ENCODE assay signal across 10 mouse cellular contexts in the genomic region with DNA sequence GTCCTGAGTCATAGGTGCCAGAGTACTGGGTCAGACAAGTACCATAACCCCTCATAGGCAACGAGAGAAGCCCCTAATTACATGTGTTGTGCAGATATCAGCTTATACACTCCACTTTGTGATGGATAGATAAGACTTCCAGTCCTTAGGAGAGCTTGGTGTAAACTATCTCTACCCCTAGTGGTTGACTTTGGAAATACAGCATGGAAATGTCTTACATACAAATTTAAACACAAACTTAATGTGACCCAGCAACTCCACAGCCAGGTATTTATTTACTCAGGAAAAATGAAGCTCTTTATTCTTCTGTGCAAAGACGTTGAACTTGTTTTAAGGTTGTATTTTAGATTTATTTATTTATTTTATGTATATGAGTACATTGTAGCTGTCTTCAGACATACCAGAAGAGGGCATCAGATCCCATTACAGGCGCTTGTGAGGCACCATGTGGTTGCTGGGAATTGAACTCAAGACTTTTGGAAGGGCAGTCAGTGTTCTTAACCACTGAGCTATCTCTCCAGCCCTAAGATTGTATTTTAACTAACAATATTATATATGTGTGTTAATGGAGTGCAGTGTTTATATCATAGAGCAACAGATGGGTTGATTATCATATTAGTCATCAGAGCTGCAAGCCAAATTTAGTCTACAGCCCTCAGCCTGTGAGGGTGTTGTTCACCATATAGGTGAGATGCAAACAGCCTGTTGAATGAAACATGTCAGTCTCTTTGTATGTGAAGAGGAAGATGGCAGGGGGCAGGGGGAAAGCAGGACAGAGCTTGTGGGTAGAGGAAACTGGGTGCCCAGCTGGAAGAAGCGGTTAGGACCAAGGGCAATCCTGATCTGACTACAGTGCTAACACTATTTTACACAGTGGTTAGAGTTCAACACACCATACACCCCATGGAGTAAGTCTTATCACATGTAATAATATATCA. TPM values are rescaled to one million over a fixed set of nuclear protein-coding genes. Genes with fewer than 3 reads are reported as not detected.
DNase-seq lines count a peak whose midpoint lies in the region; ATAC-seq and TF ChIP-seq lines count a peak whose summit lies in the region.
"Had no signal": no experiment of that assay in that cellular context is flagged by ENCODE, and none has a peak within 500 bp of the region (broad histone marks: within the 10 kb centered on the region; RNA-seq: fewer than 3 reads in every experiment).

No protein-coding gene starts in this region.

- ATAC-seq in Patski = no peak
- ATAC-seq in monocyte, adult 5-6 weeks (replicated peaks; ENCODE audit: insufficient number of reproducible peaks, low FRiP score, low TSS enrichment, poor library complexity, severe bottlenecking) = no peak

- POLR2A ChIA-PET in Patski (lab: Charles Lee) = no interaction called here

- CTCF ChIA-PET in Patski (lab: Charles Lee) = interaction anchor here (1.2 to 2.3 kb wide), 3 partner anchors 12 to 24 kb away, joined by 3 to 11 read pairs (median 4); a partner anchor contains a TSS

- peaks cover 11% of the 10 kb centered on the region for H3K27me3 ChIP-seq in Patski

- TF ChIP-seq CTCF in Patski (IDR thresholded peaks at IDR 0.05) = peak; percentile 48

- intact Hi-C loops in heart, postnatal 14 days (cut with DNase I) = no loop called here

- in situ Hi-C loops in Patski (cut with MboI; ENCODE audit: low pct_unique_long_range_greater_than_20kb) = no loop called here

- peak; percentile 1 for DNase-seq in heart, adult 8-10 months (ENCODE audit: low spot score)
- no peak for DNase-seq in heart, postnatal 14 days
- DNase-seq in 416B (ENCODE audit: low read depth) (peak; percentile 65), Patski (ENCODE audit: low read depth, low spot score) (no peak)
- peak; percentile 83 for DNase-seq in induced T-regulatory cell, adult 2 months (ENCODE audit: low read depth)
- DNase-seq in spleen, postnatal 14 days (ENCODE audit: low spot score in 2 of 2) = no peak
- DNase-seq in right cerebral cortex, postnatal 4 days = no peak

RNA-seq across cellular contexts. Expression of a gene that starts 15.6 kb away (rescaled TPM):
- total RNA-seq in heart, adult 8-10 months (2022) = not detected
- total RNA-seq in heart, postnatal 14 days (2021) = not detected
- polyA plus RNA-seq in Patski (2021) = not detected
- not detected in 3 replicates for total RNA-seq in monocyte, adult 5-6 weeks (2017)

RNA-seq across cellular contexts. Expression of a gene that starts 17.1 kb away (rescaled TPM):
- total RNA-seq in heart, adult 8-10 months (2022) = not detected
- not detected for total RNA-seq in heart, postnatal 14 days (2021)
- polyA plus RNA-seq in Patski (2021) = not detected
- not detected in 3 replicates for total RNA-seq in monocyte, adult 5-6 weeks (2017)
- total RNA-seq: layer of hippocampus, postnatal 25 days had no signal
- polyA plus RNA-seq: frontal cortex, adult 2 months had no signal

RNA-seq across cellular contexts. Expression of a gene that starts 24.1 kb away (rescaled TPM):
- total RNA-seq in heart, adult 8-10 months (2022) = not detected
- total RNA-seq in heart, postnatal 14 days (2021) = not detected
- not detected for polyA plus RNA-seq in Patski (2021)
- not detected in 3 replicates for total RNA-seq in monocyte, adult 5-6 weeks (2017)
- total RNA-seq: layer of hippocampus, postnatal 25 days had no signal
- polyA plus RNA-seq: frontal cortex, adult 2 months had no signal

RNA-seq across cellular contexts. Expression of a gene that starts 29.4 kb away (rescaled TPM):
- not detected for total RNA-seq in heart, adult 8-10 months (2022)
- not detected for total RNA-seq in heart, postnatal 14 days (2021)
- polyA plus RNA-seq in Patski (2021) = not detected
- total RNA-seq in monocyte, adult 5-6 weeks (2017) = 0.39 to 0.48 TPM in 2 of 3 replicates, not detected in the other

RNA-seq across cellular contexts. Expression of a gene that starts 34.0 kb away (rescaled TPM):
- 1 to 10 TPM in 1 of 4 experiments, under 1 TPM in 3; 0.23 to 1.2 (median 0.64) TPM for total RNA-seq in heart, adult 8-10 months (2022)
- total RNA-seq in heart, postnatal 14 days (2021) = under 1 TPM; 0.32 to 0.41 TPM
- polyA plus RNA-seq in Patski (2021) = 0.01 TPM
- total RNA-seq in monocyte, adult 5-6 weeks (2017) = not detected in 3 replicates

Comparison
In these comparisons a context has a peak if more than half of its experiments do, and no peak if none do; other contexts are left out.
1. DNase-seq: peak in heart, adult 8-10 months (single experiment), 416B (single experiment) and induced T-regulatory cell, adult 2 months (single experiment); none in heart, postnatal 14 days (0 of 2), Patski (single experiment), spleen, postnatal 14 days (0 of 2) and right cerebral cortex, postnatal 4 days (single experiment).